Mouse (Mus musculus): ENCODE data around the gene Rpl29. TPM values are rescaled to one million over a fixed set of nuclear protein-coding genes. Genes with fewer than 3 reads are reported as not detected.
A peak's percentile ranks its signal among the peaks of the same experiment; 100 is the strongest.

Gene Rpl29
- polyA plus RNA-seq, 1 experiment from 2014 or later = 847 TPM

- TF ChIP-seq EP300 (optimal IDR thresholded peaks at IDR 0.05) (no peak), CTCF (IDR thresholded peaks at IDR 0.05; ENCODE audit: low read depth) (no peak)
- H3K4me2 ChIP-seq (replicated peaks; ENCODE audit: low read depth) = peak overlapping the region; percentile 90
- ATAC-seq (ENCODE audit: low FRiP score, low TSS enrichment) = no peak
- 0 out of 2 replicates have a peak overlapping the region, but pooled peaks have one; percentile 40 for H3K27ac ChIP-seq (replicated peaks)
- H3K36me3 ChIP-seq (ENCODE audit: control insufficient read depth, insufficient read depth, low read length) = peaks cover 3% of the 10 kb centered on the region; the same call in 1 of the 2 replicates
- H3K27me3 ChIP-seq (ENCODE audit: control insufficient read depth, insufficient read depth, low read length) = no peaks in the 10 kb centered on the region
- 2% methylated on average over 16 of the region's 16 CpGs for WGBS
- peak overlapping the region; percentile 71 for H3K9ac ChIP-seq (ENCODE audit: low read length)
- H3K4me3 ChIP-seq (ENCODE audit: low read depth, low read length) = peak overlapping the region; percentile 58
- DNase-seq (ENCODE audit: low spot score) = no peak
- H3K9me3 ChIP-seq (ENCODE audit: control insufficient read depth, low read length) = no peaks in the 10 kb centered on the region
- H3K4me1 ChIP-seq (replicated peaks; ENCODE audit: control insufficient read depth, insufficient read depth) = peaks cover 4% of the 10 kb centered on the region; the same call in 1 of the 2 replicates
Measured at GRCm38 (mm10) chr9:106477649-106478048, 48.4 kb downstream of the Rpl29 start.

GRCm38 (mm10) chr9:106478101-106478500 is 48.8 kb downstream of the Rpl29 start:
- H3K9ac ChIP-seq (ENCODE audit: low read length) = peak overlapping the region; percentile 71
- H3K4me1 ChIP-seq (replicated peaks; ENCODE audit: control insufficient read depth, insufficient read depth) = peaks cover 4% of the 10 kb centered on the region; the same call in 1 of the 2 replicates
- H3K4me3 ChIP-seq (ENCODE audit: low read depth, low read length) = peak overlapping the region; percentile 58
- peak overlapping the region; percentile 90 for H3K4me2 ChIP-seq (replicated peaks; ENCODE audit: low read depth)
- H3K27me3 ChIP-seq (ENCODE audit: control insufficient read depth, insufficient read depth, low read length) = no peaks in the 10 kb centered on the region
- TF ChIP-seq EP300 (optimal IDR thresholded peaks at IDR 0.05) = no peak
- no peak for TF ChIP-seq CTCF (IDR thresholded peaks at IDR 0.05; ENCODE audit: low read depth)
- no peak overlapping the region for H3K27ac ChIP-seq (replicated peaks)
- 77% methylated on average over 9 of the region's 9 CpGs for WGBS
- peaks cover 7% of the 10 kb centered on the region; the same call in 1 of the 2 replicates for H3K36me3 ChIP-seq (ENCODE audit: control insufficient read depth, insufficient read depth, low read length)
- no peak for ATAC-seq (ENCODE audit: low FRiP score, low TSS enrichment)
- H3K9me3 ChIP-seq (ENCODE audit: control insufficient read depth, low read length) = no peaks in the 10 kb centered on the region
- no peak for DNase-seq (ENCODE audit: low spot score)

GRCm38 (mm10) chr9:106480541-106480940 is 51.3 kb downstream of the Rpl29 start:
- 95% methylated on average over 7 of the region's 7 CpGs for WGBS
- no peak for DNase-seq (ENCODE audit: low spot score)
- no peak for TF ChIP-seq EP300 (optimal IDR thresholded peaks at IDR 0.05)
- no peak for TF ChIP-seq CTCF (IDR thresholded peaks at IDR 0.05; ENCODE audit: low read depth)

GRCm38 (mm10) chr9:106481075-106481474 is 51.8 kb downstream of the Rpl29 start:
- Histone ChIP-seq H3K9me3 (ENCODE audit: control insufficient read depth, low read length) (no peaks in the 10 kb centered on the region), H3K36me3 (ENCODE audit: control insufficient read depth, insufficient read depth, low read length) (peaks cover 11% of the 10 kb centered on the region; the same call in 1 of the 2 replicates), H3K4me2 (replicated peaks; ENCODE audit: low read depth) (no peak overlapping the region), H3K4me3 (ENCODE audit: low read depth, low read length) (no peak overlapping the region), H3K27ac (replicated peaks) (no peak overlapping the region), H3K4me1 (replicated peaks; ENCODE audit: control insufficient read depth, insufficient read depth) (no peaks in the 10 kb centered on the region; the same call in 1 of the 2 replicates), H3K27me3 (ENCODE audit: control insufficient read depth, insufficient read depth, low read length) (no peaks in the 10 kb centered on the region), H3K9ac (ENCODE audit: low read length) (no peak overlapping the region)
- 93% methylated on average over 15 of the region's 15 CpGs for WGBS
- TF ChIP-seq EP300 (optimal IDR thresholded peaks at IDR 0.05) = no peak
- TF ChIP-seq CTCF (IDR thresholded peaks at IDR 0.05; ENCODE audit: low read depth) = no peak
- ATAC-seq (ENCODE audit: low FRiP score, low TSS enrichment) = no peak
- no peak for DNase-seq (ENCODE audit: low spot score)

More at GRCm38 (mm10) chr9:106480541-106480940, 51.3 kb downstream of the Rpl29 start:
- Histone ChIP-seq H3K9ac (ENCODE audit: low read length) (no peak overlapping the region), H3K27ac (replicated peaks) (no peak overlapping the region), H3K36me3 (ENCODE audit: control insufficient read depth, insufficient read depth, low read length) (peaks cover 11% of the 10 kb centered on the region; the same call in 1 of the 2 replicates), H3K4me1 (replicated peaks; ENCODE audit: control insufficient read depth, insufficient read depth) (no peaks in the 10 kb centered on the region; the same call in 1 of the 2 replicates), H3K9me3 (ENCODE audit: control insufficient read depth, low read length) (no peaks in the 10 kb centered on the region), H3K4me2 (replicated peaks; ENCODE audit: low read depth) (no peak overlapping the region), H3K27me3 (ENCODE audit: control insufficient read depth, insufficient read depth, low read length) (no peaks in the 10 kb centered on the region), H3K4me3 (ENCODE audit: low read depth, low read length) (no peak overlapping the region)
- ATAC-seq (ENCODE audit: low FRiP score, low TSS enrichment) = no peak

Other genes with a start within 250 kb of the Rpl29 start
- gene Ppm1m, start 229.7 kb upstream of the Rpl29 start, polyA plus RNA-seq (2015; fragmentation: Nextera tagmentation; extraction: Ambion mirVana) = 15.2 and 16.5 TPM in 2 replicates
- gene Twf2, start 226.3 kb upstream of the Rpl29 start, polyA plus RNA-seq (2015; fragmentation: Nextera tagmentation; extraction: Ambion mirVana) = 27.1 and 27.7 TPM in 2 replicates
- 0.05 and 0.07 TPM in 2 replicates for gene Tlr9, start 206.9 kb upstream of the Rpl29 start, polyA plus RNA-seq (2015; fragmentation: Nextera tagmentation; extraction: Ambion mirVana)
- gene Alas1, start 180.8 kb upstream of the Rpl29 start, polyA plus RNA-seq (2015; fragmentation: Nextera tagmentation; extraction: Ambion mirVana) = 145 and 152 TPM in 2 replicates
- 13.0 and 13.3 TPM in 2 replicates for gene Poc1a, start 148.4 kb upstream of the Rpl29 start, polyA plus RNA-seq (2015; fragmentation: Nextera tagmentation; extraction: Ambion mirVana)
- gene Dusp7, start 60.8 kb upstream of the Rpl29 start, polyA plus RNA-seq (2015; fragmentation: Nextera tagmentation; extraction: Ambion mirVana) = 12.3 and 12.7 TPM in 2 replicates
- 20.7 and 23.9 TPM in 2 replicates for gene Acy1, start 8.9 kb downstream of the Rpl29 start, polyA plus RNA-seq (2015; fragmentation: Nextera tagmentation; extraction: Ambion mirVana)
- 39.0 and 46.0 TPM in 2 replicates for gene Abhd14b, start 18.0 kb downstream of the Rpl29 start, polyA plus RNA-seq (2015; fragmentation: Nextera tagmentation; extraction: Ambion mirVana)
- gene Abhd14a, start 18.2 kb downstream of the Rpl29 start, polyA plus RNA-seq (2015; fragmentation: Nextera tagmentation; extraction: Ambion mirVana) = 23.1 and 23.2 TPM in 2 replicates
- gene Pcbp4, start 23.8 kb downstream of the Rpl29 start, polyA plus RNA-seq (2015; fragmentation: Nextera tagmentation; extraction: Ambion mirVana) = 16.8 and 20.3 TPM in 2 replicates
- gene Gpr62, start 36.5 kb downstream of the Rpl29 start, polyA plus RNA-seq (2015; fragmentation: Nextera tagmentation; extraction: Ambion mirVana) = 0.15 and 0.23 TPM in 2 replicates
- gene Rrp9, start 46.5 kb downstream of the Rpl29 start, polyA plus RNA-seq (2015; fragmentation: Nextera tagmentation; extraction: Ambion mirVana) = 22.4 and 23.3 TPM in 2 replicates
- 5.8 TPM in 2 replicates for gene Parp3, start 47.5 kb downstream of the Rpl29 start, polyA plus RNA-seq (2015; fragmentation: Nextera tagmentation; extraction: Ambion mirVana)
- not detected in 2 replicates for gene Iqcf1, start 70.5 kb downstream of the Rpl29 start, polyA plus RNA-seq (2015; fragmentation: Nextera tagmentation; extraction: Ambion mirVana)
- gene Iqcf5, start 85.1 kb downstream of the Rpl29 start, polyA plus RNA-seq (2015; fragmentation: Nextera tagmentation; extraction: Ambion mirVana) = not detected in 2 replicates
- gene Iqcf3, start 132.2 kb downstream of the Rpl29 start, polyA plus RNA-seq (2015; fragmentation: Nextera tagmentation; extraction: Ambion mirVana) = not detected in 2 replicates
- not detected in 2 replicates for gene Iqcf4, start 141.5 kb downstream of the Rpl29 start, polyA plus RNA-seq (2015; fragmentation: Nextera tagmentation; extraction: Ambion mirVana)
- gene Iqcf6, start 197.1 kb downstream of the Rpl29 start, polyA plus RNA-seq (2015; fragmentation: Nextera tagmentation; extraction: Ambion mirVana) = not detected in 2 replicates
- 0.11 TPM in 1 of 2 replicates, not detected in the other for gene Grm2, start 226.6 kb downstream of the Rpl29 start, polyA plus RNA-seq (2015; fragmentation: Nextera tagmentation; extraction: Ambion mirVana)